Mouse (Mus musculus): ENCODE measurements at regions not wholly inside any gene's neighbourhood (a gene's known extent, or its start where the extent isn't known, plus 50 kb on each side); places are given as distances from the start of the nearest gene placed in this dataset.

- Histone ChIP-seq H3K4me1 (replicated peaks; ENCODE audit: insufficient read depth, low read length) (no peaks in the 10 kb centered on the region), H3K9me3 (replicated peaks; ENCODE audit: low read length) (no peaks in the 10 kb centered on the region), H3K27me3 (ENCODE audit: insufficient read depth, low read length) (no peaks in the 10 kb centered on the region), H3K27ac (no peak overlapping the region), H3K9ac (ENCODE audit: low read depth, low read length) (no peak overlapping the region), H3K4me2 (ENCODE audit: low read length) (no peak overlapping the region), H3K36me3 (ENCODE audit: insufficient read depth, low read length) (no peaks in the 10 kb centered on the region), H3K4me3 (replicated peaks; ENCODE audit: low read depth, low read length) (no peak overlapping the region)
- ATAC-seq (replicated peaks; ENCODE audit: low FRiP score, low read depth) (no peak), DNase-seq (ENCODE audit: low spot score) (no peak)
- WGBS = 30% methylated on average over 13 of the region's 13 CpGs
- TF ChIP-seq CTCF (IDR thresholded peaks at IDR 0.05; ENCODE audit: low read depth) = no peak
Observed at GRCm38 (mm10) chr12:39741051-39741847, 296.6 kb downstream of the Arl4a start.

- Histone ChIP-seq H3K4me2 (ENCODE audit: low read length) (no peak overlapping the region), H3K4me3 (replicated peaks; ENCODE audit: low read depth, low read length) (no peak overlapping the region), H3K9ac (ENCODE audit: low read depth, low read length) (no peak overlapping the region), H3K27ac (no peak overlapping the region), H3K27me3 (ENCODE audit: insufficient read depth, low read length) (no peaks in the 10 kb centered on the region), H3K4me1 (replicated peaks; ENCODE audit: insufficient read depth, low read length) (no peaks in the 10 kb centered on the region), H3K9me3 (replicated peaks; ENCODE audit: low read length) (no peaks in the 10 kb centered on the region), H3K36me3 (ENCODE audit: insufficient read depth, low read length) (no peaks in the 10 kb centered on the region)
- ATAC-seq (replicated peaks; ENCODE audit: low FRiP score, low read depth) (no peak), DNase-seq (ENCODE audit: low spot score) (no peak)
- WGBS = 85% methylated on average over 3 of the region's 3 CpGs
- no peak for TF ChIP-seq CTCF (IDR thresholded peaks at IDR 0.05; ENCODE audit: low read depth)
Observed at GRCm38 (mm10) chr12:39736966-39737365, 300.9 kb downstream of the Arl4a start.

DNA sequence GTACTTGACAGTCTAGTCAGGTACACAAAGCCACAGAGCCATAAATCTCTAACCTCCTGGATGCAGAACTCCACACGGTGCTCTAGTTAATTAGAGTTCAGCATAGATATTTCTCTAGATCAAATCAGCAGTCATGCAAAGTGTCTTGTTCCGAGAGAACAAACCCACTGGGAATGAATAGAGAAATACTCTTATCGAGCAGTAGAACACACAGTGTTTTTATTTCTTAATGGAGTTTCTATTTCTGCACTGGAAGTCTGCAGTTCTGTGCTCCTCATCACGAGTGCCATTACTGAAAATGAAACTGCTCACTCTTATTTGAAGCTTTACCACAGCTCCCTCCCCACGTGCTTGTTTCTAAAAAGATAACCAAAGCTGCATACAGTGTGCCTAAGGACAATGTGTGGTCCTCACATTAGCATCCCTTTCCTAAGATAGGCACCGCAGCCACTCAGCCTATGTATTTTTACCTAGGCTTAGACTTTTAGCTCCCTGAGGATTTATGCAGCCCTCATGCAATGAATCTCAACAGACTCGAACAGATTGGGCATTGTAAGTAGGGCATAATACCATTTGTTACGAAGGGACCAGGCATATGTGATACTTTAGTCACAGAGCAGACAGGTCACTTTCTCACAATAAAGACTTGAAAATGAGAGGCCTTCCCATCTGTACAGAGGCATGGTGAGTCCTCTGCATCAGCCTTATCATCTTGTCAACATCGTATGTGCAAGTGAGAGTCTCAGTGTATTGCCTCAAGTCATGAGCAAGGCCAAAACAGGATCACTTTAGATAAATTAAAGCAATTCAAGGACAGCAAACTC lies 301.5 kb downstream of the Arl4a start:
- no peaks in the 10 kb centered on the region for H3K9me3 ChIP-seq (replicated peaks; ENCODE audit: low read length)
- no peak overlapping the region for H3K4me2 ChIP-seq (ENCODE audit: low read length)
- H3K27ac ChIP-seq = no peak overlapping the region
- ATAC-seq (replicated peaks; ENCODE audit: low FRiP score, low read depth) (no peak), DNase-seq (ENCODE audit: low spot score) (no peak)
- H3K27me3 ChIP-seq (ENCODE audit: insufficient read depth, low read length) = no peaks in the 10 kb centered on the region
- H3K4me1 ChIP-seq (replicated peaks; ENCODE audit: insufficient read depth, low read length) = no peaks in the 10 kb centered on the region
- 62% methylated on average over 9 of the region's 9 CpGs for WGBS
- H3K4me3 ChIP-seq (replicated peaks; ENCODE audit: low read depth, low read length) = no peak overlapping the region
- no peak for TF ChIP-seq CTCF (IDR thresholded peaks at IDR 0.05; ENCODE audit: low read depth)
- no peaks in the 10 kb centered on the region for H3K36me3 ChIP-seq (ENCODE audit: insufficient read depth, low read length)
- H3K9ac ChIP-seq (ENCODE audit: low read depth, low read length) = no peak overlapping the region

DNA sequence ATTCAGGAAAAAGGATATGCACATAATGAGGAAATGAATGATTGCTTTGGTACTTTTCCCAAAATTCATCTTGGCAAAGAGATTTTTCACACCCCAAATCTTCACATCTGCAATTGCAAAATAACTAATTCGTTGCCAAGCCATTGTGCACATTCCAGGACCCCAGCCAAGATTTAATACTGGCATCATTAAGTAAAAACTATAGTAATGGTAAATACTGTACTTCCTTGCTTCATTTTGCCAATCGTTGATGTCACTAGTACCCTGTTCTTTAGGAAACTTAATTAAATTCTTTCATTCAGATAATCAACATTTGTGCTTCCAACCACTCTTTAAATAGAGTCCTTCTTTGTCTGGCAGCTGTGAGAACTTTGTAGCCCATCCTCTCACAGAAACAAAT lies 303.6 kb downstream of the Arl4a start:
- Histone ChIP-seq H3K4me3 (replicated peaks; ENCODE audit: low read depth, low read length) (no peak overlapping the region), H3K4me1 (replicated peaks; ENCODE audit: insufficient read depth, low read length) (no peaks in the 10 kb centered on the region), H3K27ac (no peak overlapping the region), H3K27me3 (ENCODE audit: insufficient read depth, low read length) (no peaks in the 10 kb centered on the region), H3K4me2 (ENCODE audit: low read length) (no peak overlapping the region), H3K36me3 (ENCODE audit: insufficient read depth, low read length) (no peaks in the 10 kb centered on the region), H3K9me3 (replicated peaks; ENCODE audit: low read length) (no peaks in the 10 kb centered on the region), H3K9ac (ENCODE audit: low read depth, low read length) (no peak overlapping the region)
- TF ChIP-seq CTCF (IDR thresholded peaks at IDR 0.05; ENCODE audit: low read depth) = no peak
- DNase-seq (ENCODE audit: low spot score) (no peak), ATAC-seq (replicated peaks; ENCODE audit: low FRiP score, low read depth) (no peak)
- 66% methylated on average over 2 of the region's 2 CpGs for WGBS

DNA sequence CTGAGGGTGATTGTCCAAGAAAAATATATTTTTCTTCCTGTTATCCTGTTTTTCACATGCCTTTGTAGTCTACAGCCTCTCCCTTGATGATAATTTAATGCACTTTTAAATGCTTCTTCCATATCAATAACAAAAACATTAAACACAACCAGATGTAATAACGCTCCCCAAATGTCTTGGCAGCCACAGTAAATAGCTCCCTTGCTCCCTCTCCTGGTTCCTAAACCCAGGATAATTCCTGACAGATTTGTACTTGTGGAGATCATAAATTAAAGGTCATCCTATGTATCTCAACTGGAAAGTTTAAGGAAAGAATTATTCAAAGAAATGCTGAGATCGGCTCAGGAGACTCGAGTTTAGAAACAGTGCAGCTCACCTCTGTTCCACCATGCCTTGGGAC lies 306.6 kb downstream of the Arl4a start:
- no peak overlapping the region for H3K9ac ChIP-seq (ENCODE audit: low read depth, low read length)
- no peaks in the 10 kb centered on the region for H3K27me3 ChIP-seq (ENCODE audit: insufficient read depth, low read length)
- no peaks in the 10 kb centered on the region for H3K36me3 ChIP-seq (ENCODE audit: insufficient read depth, low read length)
- H3K4me2 ChIP-seq (ENCODE audit: low read length) = no peak overlapping the region
- no peaks in the 10 kb centered on the region for H3K9me3 ChIP-seq (replicated peaks; ENCODE audit: low read length)
- no peak overlapping the region for H3K27ac ChIP-seq
- ATAC-seq (replicated peaks; ENCODE audit: low FRiP score, low read depth) (no peak), DNase-seq (ENCODE audit: low spot score) (peak; percentile 58)
- no peak overlapping the region for H3K4me3 ChIP-seq (replicated peaks; ENCODE audit: low read depth, low read length)
- no peaks in the 10 kb centered on the region for H3K4me1 ChIP-seq (replicated peaks; ENCODE audit: insufficient read depth, low read length)
- WGBS = 54% methylated on average over 3 of the region's 3 CpGs
- TF ChIP-seq CTCF (IDR thresholded peaks at IDR 0.05; ENCODE audit: low read depth) = peak; percentile 53; the same call in 1 of the 2 replicates

DNA sequence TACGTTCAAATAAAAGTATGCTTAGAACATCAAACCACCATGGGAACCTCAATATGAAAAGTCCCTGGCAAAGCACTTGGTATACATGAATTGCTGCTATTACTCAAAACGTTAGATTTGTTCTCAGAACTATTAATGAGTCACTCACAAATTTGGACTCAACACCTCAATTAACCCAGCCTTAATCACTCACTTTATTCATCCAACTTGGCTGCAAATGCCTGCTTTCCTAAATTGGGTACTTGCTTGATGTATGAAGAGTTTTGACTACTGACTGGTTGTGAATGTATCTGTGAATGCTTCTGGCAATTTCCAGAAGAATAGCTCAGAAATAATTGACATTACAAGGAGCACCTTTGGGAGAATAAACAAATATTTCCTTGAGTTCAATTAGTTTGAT lies 308.6 kb downstream of the Arl4a start:
- Histone ChIP-seq H3K9me3 (replicated peaks; ENCODE audit: low read length) (no peaks in the 10 kb centered on the region), H3K27ac (no peak overlapping the region), H3K27me3 (ENCODE audit: insufficient read depth, low read length) (no peaks in the 10 kb centered on the region), H3K9ac (ENCODE audit: low read depth, low read length) (no peak overlapping the region), H3K4me2 (ENCODE audit: low read length) (no peak overlapping the region), H3K36me3 (ENCODE audit: insufficient read depth, low read length) (no peaks in the 10 kb centered on the region), H3K4me1 (replicated peaks; ENCODE audit: insufficient read depth, low read length) (no peaks in the 10 kb centered on the region), H3K4me3 (replicated peaks; ENCODE audit: low read depth, low read length) (no peak overlapping the region)
- TF ChIP-seq CTCF (IDR thresholded peaks at IDR 0.05; ENCODE audit: low read depth) = no peak
- ATAC-seq (replicated peaks; ENCODE audit: low FRiP score, low read depth) (no peak), DNase-seq (ENCODE audit: low spot score) (no peak)
- 76% methylated on average over 2 of the region's 2 CpGs for WGBS

All from kidney, postnatal 0 days (tissue).